Mouse (Mus musculus) thymus, postnatal 4 days (tissue): ENCODE measurements around the gene Kdm4c.
"Not testable (repeated sequence)": the region's sequence is repeated elsewhere in the genome, so short reads cannot be mapped to it uniquely, and the experiment has no call there.

Source experiments
- DNase-seq: peaks from one replicate; pipeline ENCODE4 v3.0.0; 2021

Gene Kdm4c

GRCm38 (mm10) chr4:74315388-74315787 lies 73.1 kb downstream of the Kdm4c start:
- DNase-seq, result no peak

GRCm38 (mm10) chr4:74319313-74319712 lies 77.0 kb downstream of the Kdm4c start:
- no peak for DNase-seq

- no peak for DNase-seq
These were observed 115.2 kb downstream of the Kdm4c start for GRCm38 (mm10) chr4:74357479-74357878.

GRCm38 (mm10) chr4:74360274-74360673 lies 118.0 kb downstream of the Kdm4c start:
- DNase-seq, result no peak

- DNase-seq, result no peak
These were observed 144.3 kb downstream of the Kdm4c start for GRCm38 (mm10) chr4:74386583-74386982.

- DNase-seq, result no peak
These were observed 150.9 kb downstream of the Kdm4c start for GRCm38 (mm10) chr4:74393162-74393561.

- no peak for DNase-seq
These were observed 154.3 kb downstream of the Kdm4c start for GRCm38 (mm10) chr4:74396562-74396961.

GRCm38 (mm10) chr4:74401617-74402313 lies 159.5 kb downstream of the Kdm4c start:
- not testable (repeated sequence) for DNase-seq

- DNase-seq, result no peak
These were observed 166.4 kb downstream of the Kdm4c start for GRCm38 (mm10) chr4:74408731-74409130.

GRCm38 (mm10) chr4:74419794-74420193 lies 177.5 kb downstream of the Kdm4c start:
- DNase-seq, result no peak
